Mouse (Mus musculus) T-helper 2 cell (primary cell): ENCODE measurements at regions not wholly inside any gene's neighbourhood (a gene's known extent, or its start where the extent isn't known, plus 50 kb on each side); places are given as distances from the start of the nearest gene placed in this dataset.

Experiments
- in situ Hi-C: fragments of 300-600 bp; cut with MboI, MseI; formaldehyde crosslinking; loops from one replicate; pipeline ENCODE4 v1.15.1; 2025; ENCODE audit warnings: high pct_unique_total_duplicates

GRCm38 (mm10) chr5:79679051-79679450, 1340.9 kb upstream of the Adgrl3 start:
- in situ Hi-C loops: no loop called here

DNA sequence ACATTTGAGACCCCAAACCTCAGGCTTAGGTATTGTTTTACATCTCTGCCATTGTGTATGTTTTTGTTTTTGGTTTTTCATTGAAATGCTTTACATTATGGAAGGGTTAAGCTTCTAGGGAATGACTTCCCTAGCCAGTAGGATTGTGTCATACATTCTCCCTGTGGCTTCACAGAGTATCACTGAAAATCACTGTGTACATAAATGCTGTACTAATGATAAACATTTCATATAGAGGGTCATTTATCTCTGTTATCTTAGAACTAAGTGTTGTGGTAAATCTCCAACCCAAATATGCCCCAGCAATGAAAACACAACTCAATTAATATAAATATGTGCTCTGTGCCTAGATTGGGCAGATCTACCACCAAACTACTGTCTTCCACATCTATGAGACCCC, 1339.6 kb upstream of the Adgrl3 start:
- in situ Hi-C loops: no loop called here

DNA sequence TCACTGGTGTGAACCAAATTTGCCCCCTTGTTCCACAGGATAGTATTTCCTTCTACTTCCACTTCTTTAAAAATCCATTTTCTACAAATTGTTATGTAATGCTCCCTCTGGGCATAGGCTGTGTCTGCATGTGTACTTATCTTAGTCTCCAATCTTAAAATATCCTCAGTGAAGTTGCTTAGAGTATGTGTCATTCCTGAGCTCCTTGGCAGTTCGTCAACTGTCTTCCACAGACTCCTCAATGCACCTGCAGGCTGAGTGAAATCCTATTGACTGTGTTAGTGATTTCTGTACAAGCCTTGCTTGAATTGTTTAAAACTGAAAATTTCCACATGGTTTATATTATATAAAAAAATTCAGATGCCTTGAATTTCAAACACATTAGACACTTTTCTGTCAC, 1313.3 kb upstream of the Adgrl3 start:
- in situ Hi-C loops: no loop called here

DNA sequence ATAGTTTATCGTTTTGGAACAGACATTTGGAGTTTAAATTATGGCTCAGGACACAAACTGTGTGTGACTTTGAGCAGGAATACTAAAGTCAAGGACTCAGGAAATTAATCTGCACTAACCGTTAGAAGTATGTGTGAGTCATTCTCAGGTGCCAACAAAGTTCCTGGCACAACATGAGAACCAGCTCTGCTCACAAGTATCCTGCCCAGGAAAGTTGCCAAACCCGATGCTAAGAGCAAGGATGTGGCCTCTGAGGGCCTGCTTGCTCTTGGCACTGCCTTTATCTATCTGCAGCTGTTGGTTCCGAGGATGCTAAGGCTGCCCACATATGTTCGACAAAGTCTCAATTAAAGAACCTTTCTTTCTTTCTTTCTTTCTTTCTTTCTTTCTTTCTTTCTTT, 1285.1 kb upstream of the Adgrl3 start:
- in situ Hi-C loops: no loop called here

DNA sequence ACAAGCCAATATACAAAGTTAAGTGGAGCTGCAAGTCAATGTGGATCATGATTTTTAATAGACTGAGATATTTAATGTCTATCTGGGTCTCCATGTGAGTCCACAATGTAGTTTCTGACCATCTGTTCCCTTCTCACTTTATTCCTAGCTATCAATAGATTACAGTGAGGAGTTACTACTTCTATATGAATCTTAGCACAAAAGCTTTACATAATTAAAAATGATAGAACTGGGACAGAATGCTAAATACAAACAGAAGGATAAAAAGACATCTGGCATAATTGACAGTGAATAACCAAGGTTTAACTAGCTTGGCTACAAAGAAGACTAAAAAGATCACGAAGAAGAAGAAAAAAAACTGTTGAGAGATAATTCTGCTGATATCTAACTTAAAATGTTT, 1235.5 kb upstream of the Adgrl3 start:
- in situ Hi-C loops: loop anchor here (25.0 kb wide), 1 partner anchor 1247 kb away; no protein-coding TSS in a partner anchor

DNA sequence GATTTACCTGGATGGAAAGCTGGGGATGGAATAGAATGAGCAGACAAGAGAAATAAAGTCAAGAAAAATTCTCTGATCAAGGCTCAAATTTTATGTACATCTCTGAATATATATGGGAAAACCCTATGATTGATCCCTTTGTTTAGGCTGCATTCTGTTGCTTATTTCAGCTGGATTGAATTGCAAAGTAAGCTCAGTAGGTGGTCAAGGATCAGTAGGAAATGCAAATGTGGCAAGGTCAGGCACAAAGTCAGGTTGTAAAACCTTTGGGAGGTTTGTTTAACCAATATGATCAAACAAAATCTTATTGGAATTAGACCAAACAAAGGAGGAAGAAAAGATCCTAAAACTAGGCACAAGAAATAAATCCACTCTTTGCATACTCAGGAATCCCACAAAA, 1193.4 kb upstream of the Adgrl3 start:
- in situ Hi-C loops: no loop called here

- in situ Hi-C loops: no loop called here
These were observed 1173.5 kb upstream of the Adgrl3 start for GRCm38 (mm10) chr5:79846456-79846855.

DNA sequence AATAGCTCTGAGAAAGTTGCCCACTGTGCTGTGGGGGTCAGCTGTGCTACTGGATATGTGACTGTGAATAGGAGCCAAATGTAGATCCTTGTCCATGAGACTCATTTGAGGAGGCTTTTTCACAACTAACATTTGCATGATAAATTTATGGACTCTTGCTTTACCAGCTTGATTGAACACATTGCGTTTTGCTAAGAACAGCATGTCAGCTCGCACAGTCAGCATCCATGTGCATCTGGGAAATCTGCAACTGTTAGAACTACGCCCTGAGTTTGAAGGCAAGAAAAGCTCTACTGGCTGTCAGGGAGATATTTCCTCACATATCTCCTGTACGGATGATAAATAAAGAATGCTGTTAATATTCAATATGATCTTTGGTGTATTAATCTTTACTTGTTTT, 1164.1 kb upstream of the Adgrl3 start:
- in situ Hi-C loops: no loop called here

DNA sequence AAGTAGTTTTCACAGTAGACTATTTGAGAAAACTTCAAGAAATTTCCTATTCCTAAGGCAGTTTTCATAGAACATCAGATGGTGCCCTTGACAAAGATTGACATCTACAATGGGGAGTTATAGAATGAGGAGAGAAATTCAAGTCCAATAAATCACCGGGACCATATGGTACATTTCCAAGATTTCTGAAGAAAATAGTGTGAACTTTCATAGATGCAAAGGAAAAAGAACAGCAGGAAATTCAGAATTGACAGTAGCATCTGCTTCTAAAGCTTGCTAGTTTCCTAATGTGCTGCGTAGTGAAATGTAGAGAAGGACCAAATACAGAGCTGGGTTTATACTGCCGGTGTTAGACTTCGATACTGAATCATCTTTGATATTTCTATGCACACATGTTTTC, 1119.2 kb upstream of the Adgrl3 start:
- in situ Hi-C loops: no loop called here

- in situ Hi-C loops: no loop called here
These were observed 1114.6 kb upstream of the Adgrl3 start for GRCm38 (mm10) chr5:79905341-79905740.
